Comparison of ENCODE assay signal across 8 mouse cellular contexts in the genomic region with DNA sequence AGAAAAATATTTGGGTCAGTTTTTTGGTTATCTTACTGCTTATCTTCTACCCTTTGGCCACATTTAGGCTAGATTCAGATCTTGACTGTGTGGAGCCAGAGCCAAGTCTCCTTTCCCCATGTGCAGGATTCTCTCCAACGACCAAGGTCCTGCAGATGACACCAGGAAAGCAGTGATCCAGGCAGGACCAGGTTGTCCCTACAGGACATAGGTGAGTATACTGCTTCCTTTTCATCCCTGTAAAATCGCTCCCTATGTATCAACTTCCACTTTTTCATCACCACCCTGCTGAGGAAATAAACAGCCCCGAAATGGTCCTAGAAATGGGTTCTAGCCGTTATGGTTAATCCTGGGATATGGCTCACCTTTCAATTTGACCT. TPM values are rescaled to one million over a fixed set of nuclear protein-coding genes. Genes with fewer than 3 reads are reported as not detected.
DNase-seq lines count a peak whose midpoint lies in the region; ATAC-seq and TF ChIP-seq lines count a peak whose summit lies in the region.

No protein-coding gene starts in this region.

- peak overlapping the region; percentile 86 for H3K4me2 ChIP-seq in lung, embryonic 14.5 days
- 0 out of 2 replicates have a peak overlapping the region, but pooled peaks have one; percentile 73 for H3K4me2 ChIP-seq in embryonic facial prominence, embryonic 15.5 days (replicated peaks)
- H3K4me2 ChIP-seq in intestine, postnatal 0 days (replicated peaks; ENCODE audit: low read depth) = peak overlapping the region; percentile 81; the same call in 1 of the 2 replicates
- peak overlapping the region; percentile 86 for H3K4me2 ChIP-seq in neural tube, embryonic 13.5 days

- no peaks in the 10 kb centered on the region for H3K9me3 ChIP-seq in lung, embryonic 14.5 days (ENCODE audit: low read depth, low read length)
- H3K9me3 ChIP-seq in embryonic facial prominence, embryonic 15.5 days (replicated peaks) = no peaks in the 10 kb centered on the region
- H3K9me3 ChIP-seq in intestine, postnatal 0 days (ENCODE audit: control insufficient read depth) = no peaks in the 10 kb centered on the region
- no peaks in the 10 kb centered on the region for H3K9me3 ChIP-seq in neural tube, embryonic 13.5 days

- peaks cover 35% of the 10 kb centered on the region for H3K4me1 ChIP-seq in lung, embryonic 14.5 days (ENCODE audit: insufficient read depth)
- H3K4me1 ChIP-seq in embryonic facial prominence, embryonic 15.5 days = peaks cover 47% of the 10 kb centered on the region
- peaks cover 6% of the 10 kb centered on the region; the same call in 1 of the 2 replicates for H3K4me1 ChIP-seq in intestine, postnatal 0 days (replicated peaks; ENCODE audit: control insufficient read depth, insufficient read depth, low read length)
- peaks cover 55% of the 10 kb centered on the region for H3K4me1 ChIP-seq in neural tube, embryonic 13.5 days (replicated peaks)

- H3K27me3 ChIP-seq in lung, embryonic 14.5 days (ENCODE audit: insufficient read depth, low read length) = no peaks in the 10 kb centered on the region
- H3K27me3 ChIP-seq in embryonic facial prominence, embryonic 15.5 days = no peaks in the 10 kb centered on the region
- no peaks in the 10 kb centered on the region for H3K27me3 ChIP-seq in intestine, postnatal 0 days (replicated peaks; ENCODE audit: control insufficient read depth, insufficient read depth, low read length)
- H3K27me3 ChIP-seq in neural tube, embryonic 13.5 days = no peaks in the 10 kb centered on the region

- no peak for DNase-seq in lung, embryonic 14.5 days
- DNase-seq in lung, postnatal 14 days = no peak
- no peak for DNase-seq in urinary bladder, adult 18-20 months (ENCODE audit: low spot score in 2 of 2)
- no peak for DNase-seq in gastrocnemius, adult 8-10 months (ENCODE audit: low spot score in 2 of 2)
- DNase-seq in layer of hippocampus, adult 8-10 months (ENCODE audit: low spot score in 2 of 2) = no peak

- 20% methylated on average over 4 of the region's 4 CpGs for WGBS in lung, embryonic 14.5 days
- WGBS in embryonic facial prominence, embryonic 15.5 days = 20% methylated on average over 4 of the region's 4 CpGs
- 26% methylated on average over 4 of the region's 4 CpGs for WGBS in intestine, postnatal 0 days
- WGBS in neural tube, embryonic 13.5 days = 21% methylated on average over 4 of the region's 4 CpGs

- ATAC-seq in lung, embryonic 14.5 days (ENCODE audit: insufficient read depth) = no peak
- no peak for ATAC-seq in embryonic facial prominence, embryonic 15.5 days (ENCODE audit: insufficient number of reproducible peaks, low FRiP score, low TSS enrichment, low read depth)
- ATAC-seq in intestine, postnatal 0 days = no peak
- peak; percentile 3; the same call in 1 of the 2 replicates for ATAC-seq in neural tube, embryonic 13.5 days (ENCODE audit: low read depth)

- H3K36me3 ChIP-seq in lung, embryonic 14.5 days (ENCODE audit: insufficient read depth) = no peaks in the 10 kb centered on the region
- no peaks in the 10 kb centered on the region for H3K36me3 ChIP-seq in embryonic facial prominence, embryonic 15.5 days
- no peaks in the 10 kb centered on the region for H3K36me3 ChIP-seq in intestine, postnatal 0 days (ENCODE audit: control insufficient read depth, insufficient read depth)
- H3K36me3 ChIP-seq in neural tube, embryonic 13.5 days = no peaks in the 10 kb centered on the region

- peak overlapping the region; percentile 98 for H3K4me3 ChIP-seq in lung, embryonic 14.5 days (ENCODE audit: low read depth, low read length)
- peak overlapping the region; percentile 98 for H3K4me3 ChIP-seq in embryonic facial prominence, embryonic 15.5 days (replicated peaks)
- peak overlapping the region; percentile 83 for H3K4me3 ChIP-seq in intestine, postnatal 0 days (ENCODE audit: low read depth, low read length)
- peak overlapping the region; percentile 99 for H3K4me3 ChIP-seq in neural tube, embryonic 13.5 days

- H3K27ac ChIP-seq in lung, embryonic 14.5 days (ENCODE audit: low read depth) = 0 out of 2 replicates have a peak overlapping the region, but pooled peaks have one; percentile 36
- H3K27ac ChIP-seq in embryonic facial prominence, embryonic 15.5 days (replicated peaks) = 0 out of 2 replicates have a peak overlapping the region, but pooled peaks have one; percentile 61
- H3K27ac ChIP-seq in intestine, postnatal 0 days (ENCODE audit: low read depth, low read length) = no peak overlapping the region
- no peak overlapping the region for H3K27ac ChIP-seq in neural tube, embryonic 13.5 days (replicated peaks)

- no peak overlapping the region for H3K9ac ChIP-seq in lung, embryonic 14.5 days
- H3K9ac ChIP-seq in embryonic facial prominence, embryonic 15.5 days = no peak overlapping the region
- H3K9ac ChIP-seq in intestine, postnatal 0 days (ENCODE audit: low read depth, low read length) = no peak overlapping the region
- H3K9ac ChIP-seq in neural tube, embryonic 13.5 days = 0 out of 2 replicates have a peak overlapping the region, but pooled peaks have one; percentile 94

- TF ChIP-seq CTCF in lung, embryonic 14.5 days (IDR thresholded peaks at IDR 0.05; ENCODE audit: low read depth) = no peak
- TF ChIP-seq CTCF in intestine, postnatal 0 days (IDR thresholded peaks at IDR 0.05; ENCODE audit: low read depth) = no peak

RNA-seq across cellular contexts. Expression of gene Baz2a, which starts 4.9 kb away (rescaled TPM):
- polyA plus RNA-seq in lung, embryonic 14.5 days (2014; fragmentation: Nextera tagmentation; extraction: Ambion mirVana) = 23.9 and 26.2 TPM in 2 replicates
- 11.0 and 12.2 TPM in 2 replicates for polyA plus RNA-seq in embryonic facial prominence, embryonic 15.5 days (2015; fragmentation: Nextera tagmentation; extraction: Ambion mirVana)
- 8.1 and 8.6 TPM in 2 replicates for polyA plus RNA-seq in intestine, postnatal 0 days (2015; fragmentation: Nextera tagmentation; extraction: Ambion mirVana)
- polyA plus RNA-seq in neural tube, embryonic 13.5 days (2015; fragmentation: Nextera tagmentation; extraction: Ambion mirVana) = 10.9 and 12.2 TPM in 2 replicates
- 10 to 100 TPM; 11.3 to 13.9 (median 12.6) TPM for total RNA-seq in gastrocnemius, adult 8-10 months (2022)
- 10 to 100 TPM; 38.8 to 50.0 (median 46.3) TPM for total RNA-seq in layer of hippocampus, adult 8-10 months (2022)

RNA-seq across cellular contexts. Expression of gene Atp5b, which starts 13.2 kb away (rescaled TPM):
- polyA plus RNA-seq in lung, embryonic 14.5 days (2014; fragmentation: Nextera tagmentation; extraction: Ambion mirVana) = 2,183 and 2,273 TPM in 2 replicates
- polyA plus RNA-seq in embryonic facial prominence, embryonic 15.5 days (2015; fragmentation: Nextera tagmentation; extraction: Ambion mirVana) = 1,910 and 2,016 TPM in 2 replicates
- 2,460 and 2,644 TPM in 2 replicates for polyA plus RNA-seq in intestine, postnatal 0 days (2015; fragmentation: Nextera tagmentation; extraction: Ambion mirVana)
- polyA plus RNA-seq in neural tube, embryonic 13.5 days (2015; fragmentation: Nextera tagmentation; extraction: Ambion mirVana) = 2,119 and 2,171 TPM in 2 replicates
- 1,000 to 10,000 TPM; 3,262 to 3,916 (median 3,403) TPM for total RNA-seq in gastrocnemius, adult 8-10 months (2022)
- total RNA-seq in layer of hippocampus, adult 8-10 months (2022) = 1,000 to 10,000 TPM; 1,554 to 1,727 (median 1,622) TPM

RNA-seq across cellular contexts. Expression of gene Ptges3, which starts 37.5 kb away (rescaled TPM):
- polyA plus RNA-seq in lung, embryonic 14.5 days (2014; fragmentation: Nextera tagmentation; extraction: Ambion mirVana) = 548 and 570 TPM in 2 replicates
- 453 and 461 TPM in 2 replicates for polyA plus RNA-seq in embryonic facial prominence, embryonic 15.5 days (2015; fragmentation: Nextera tagmentation; extraction: Ambion mirVana)
- 264 and 269 TPM in 2 replicates for polyA plus RNA-seq in intestine, postnatal 0 days (2015; fragmentation: Nextera tagmentation; extraction: Ambion mirVana)
- polyA plus RNA-seq in neural tube, embryonic 13.5 days (2015; fragmentation: Nextera tagmentation; extraction: Ambion mirVana) = 448 and 456 TPM in 2 replicates
- total RNA-seq in gastrocnemius, adult 8-10 months (2022) = 10 to 100 TPM; 70.5 to 81.9 (median 74.5) TPM
- 100 to 1,000 TPM; 128 to 136 (median 133) TPM for total RNA-seq in layer of hippocampus, adult 8-10 months (2022)

Comparison
In these comparisons a context has a peak if more than half of its experiments do, and no peak if none do; other contexts are left out.
1. H3K27ac ChIP-seq: peak in lung, embryonic 14.5 days (single experiment) and embryonic facial prominence, embryonic 15.5 days (single experiment); none in intestine, postnatal 0 days (single experiment) and neural tube, embryonic 13.5 days (single experiment).
2. Peak in every context shown above with its lines, with median percentiles within 50 percentile points of each other: H3K4me2 ChIP-seq and H3K4me3 ChIP-seq.